Mouse (Mus musculus) CH12.LX (cell line): ENCODE measurements around the gene Dntt. TPM values are rescaled to one million over a fixed set of nuclear protein-coding genes. Genes with fewer than 3 reads are reported as not detected.

Experiments
- DNase-seq: peaks from one replicate; pipeline ENCODE4 v3.0.0-alpha.2; 2013; ENCODE audit errors: extremely low read depth
- H3K27ac ChIP-seq: 2 replicates; pipeline ENCODE4 v1.5.1; 2012; ENCODE audit warnings: low read depth, mild to moderate bottlenecking, control low read depth, moderate library complexity; ENCODE audit not compliant: insufficient read depth
- H3K27me3 ChIP-seq: replicated peaks from 2 replicates; pipeline ENCODE3; 2012; ENCODE audit warnings: inconsistent platforms
- H3K36me3 ChIP-seq, 2 experiments: replicated peaks in 1 of 2; 2 replicates each; pipeline versions ENCODE3 to v1.6.1; 2012; ENCODE audit warnings: inconsistent platforms in 1 of 2, low read length in 1 of 2, mild to moderate bottlenecking in 1 of 2, mixed read lengths in 1 of 2, moderate library complexity in 1 of 2; ENCODE audit not compliant: control insufficient read depth in 1 of 2, insufficient read depth in 1 of 2
- H3K4me1 ChIP-seq, 2 experiments: 2 replicates each; pipeline ENCODE4 v1.6.1; 2012; ENCODE audit warnings: inconsistent platforms in 1 of 2, moderate library complexity in 1 of 2; ENCODE audit not compliant: insufficient read depth in 2 of 2, control insufficient read depth in 1 of 2
- H3K4me2 ChIP-seq: 2 replicates; pipeline ENCODE4 v1.6.1; 2012; ENCODE audit warnings: low read depth, mild to moderate bottlenecking, control low read depth; ENCODE audit not compliant: poor library complexity, insufficient read depth, severe bottlenecking
- H3K4me3 ChIP-seq, 3 experiments: fragments of 150-350 bp in 1 of 3; sonication (generic) in 1 of 3; replicated peaks in 1 of 3; 2 replicates each; pipeline versions ENCODE3 to v1.5.1; 2011 to 2012; ENCODE audit warnings: low read depth in 2 of 3, low read length in 2 of 3, mild to moderate bottlenecking in 2 of 3, moderate library complexity in 2 of 3, control low read depth in 1 of 3, improper control_type of control experiment in 1 of 3, inconsistent platforms in 1 of 3, mixed read lengths in 1 of 3; ENCODE audit not compliant: poor library complexity in 1 of 3
- H3K79me2 ChIP-seq: replicated peaks from 2 replicates; pipeline ENCODE4 v1.6.1; 2012; ENCODE audit warnings: mild to moderate bottlenecking, moderate library complexity; ENCODE audit not compliant: control insufficient read depth, poor library complexity, insufficient read depth, severe bottlenecking; ENCODE audit errors: extremely low read depth
- H3K9ac ChIP-seq: 2 replicates; pipeline ENCODE4 v1.6.1; 2012; ENCODE audit warnings: low read depth, mild to moderate bottlenecking, control low read depth, moderate library complexity; ENCODE audit not compliant: insufficient read depth
- H3K9me3 ChIP-seq: replicated peaks from 2 replicates; pipeline ENCODE3; 2012; ENCODE audit warnings: low read length, inconsistent platforms, mixed read lengths
- CTCF ChIP-seq, 2 experiments: IDR thresholded peaks in 1 of 2; conservative IDR thresholded peaks in 1 of 2; 2 replicates each; pipeline ENCODE4 v1.5.1; 2011 to 2012; ENCODE audit warnings: low read depth in 2 of 2, low read length in 2 of 2, improper control_type of control experiment in 1 of 2, inconsistent platforms in 1 of 2, mild to moderate bottlenecking in 1 of 2, moderate library complexity in 1 of 2
- ETS1 ChIP-seq: conservative IDR thresholded peaks from 2 replicates; pipeline ENCODE4 v1.6.1; 2012; ENCODE audit warnings: low read depth, mild to moderate bottlenecking, inconsistent platforms, low read length, improper control_type of control experiment, moderate library complexity
- GABPA ChIP-seq: IDR thresholded peaks from 2 replicates; pipeline ENCODE4 v1.6.1; 2012; ENCODE audit warnings: low read depth, low read length, improper control_type of control experiment, inconsistent platforms; ENCODE audit not compliant: insufficient replicate concordance
- IRF4 ChIP-seq: IDR thresholded peaks from 2 replicates; pipeline ENCODE4 v1.6.1; 2014; ENCODE audit warnings: low read depth, mild to moderate bottlenecking, inconsistent platforms, low read length, improper control_type of control experiment
- JUN ChIP-seq: IDR thresholded peaks from 2 replicates; pipeline ENCODE4 v1.6.1; 2011; ENCODE audit warnings: low read depth, mild to moderate bottlenecking, low read length, improper control_type of control experiment, moderate library complexity; ENCODE audit not compliant: insufficient read depth
- JUND ChIP-seq: conservative IDR thresholded peaks from 2 replicates; pipeline ENCODE4 v1.6.1; 2011; ENCODE audit warnings: low read depth, low read length, improper control_type of control experiment
- KAT2A ChIP-seq: IDR thresholded peaks from 2 replicates; pipeline ENCODE4 v1.6.1; 2012; ENCODE audit warnings: low read length, improper control_type of control experiment, inconsistent platforms; ENCODE audit not compliant: insufficient replicate concordance
- MAFK ChIP-seq: IDR thresholded peaks from 2 replicates; pipeline ENCODE4 v1.6.1; 2011; ENCODE audit warnings: low read length, improper control_type of control experiment; ENCODE audit not compliant: insufficient replicate concordance
- MAX ChIP-seq: IDR thresholded peaks from 2 replicates; pipeline ENCODE4 v1.6.1; 2011; ENCODE audit warnings: low read length, improper control_type of control experiment
- MAZ ChIP-seq: IDR thresholded peaks from 2 replicates; pipeline ENCODE4 v1.6.1; 2012; ENCODE audit warnings: low read depth, mild to moderate bottlenecking, inconsistent platforms, low read length, improper control_type of control experiment, moderate library complexity
- MYC ChIP-seq: IDR thresholded peaks from 2 replicates; pipeline ENCODE4 v1.6.1; 2011; ENCODE audit warnings: low read depth, mild to moderate bottlenecking, improper control_type of control experiment, low read length
- POLR2AphosphoS2 ChIP-seq: IDR thresholded peaks from 2 replicates; pipeline ENCODE4 v1.6.1; 2011; ENCODE audit warnings: low read depth, low read length, improper control_type of control experiment
- RAD21 ChIP-seq: IDR thresholded peaks from 2 replicates; pipeline ENCODE4 v1.6.1; 2011; ENCODE audit warnings: low read depth, mild to moderate bottlenecking, low read length, improper control_type of control experiment, moderate library complexity
- RCOR1 ChIP-seq: conservative IDR thresholded peaks from 2 replicates; pipeline ENCODE4 v1.6.1; 2012; ENCODE audit warnings: low read depth, mild to moderate bottlenecking, inconsistent platforms, low read length, improper control_type of control experiment
- SIN3A ChIP-seq: IDR thresholded peaks from 2 replicates; pipeline ENCODE4 v1.6.1; 2012; ENCODE audit warnings: low read length, improper control_type of control experiment, inconsistent platforms
- SMC3 ChIP-seq: IDR thresholded peaks from 2 replicates; pipeline ENCODE4 v1.6.1; 2011; ENCODE audit warnings: low read depth, low read length, improper control_type of control experiment
- TBP ChIP-seq: conservative IDR thresholded peaks from 2 replicates; pipeline ENCODE4 v1.6.1; 2011; ENCODE audit warnings: low read depth, low read length, improper control_type of control experiment
- UBTF ChIP-seq: IDR thresholded peaks from 2 replicates; pipeline ENCODE4 v1.6.1; 2012; ENCODE audit warnings: low read depth, mild to moderate bottlenecking, inconsistent platforms, low read length, improper control_type of control experiment, moderate library complexity
- USF1 ChIP-seq: IDR thresholded peaks from 2 replicates; pipeline ENCODE4 v1.6.1; 2014; ENCODE audit warnings: low read depth, mild to moderate bottlenecking, inconsistent platforms, low read length, improper control_type of control experiment
- USF2 ChIP-seq: conservative IDR thresholded peaks from 2 replicates; pipeline ENCODE4 v1.6.1; 2011; ENCODE audit warnings: low read depth, low read length, improper control_type of control experiment
- ZC3H11A ChIP-seq: IDR thresholded peaks from 2 replicates; pipeline ENCODE4 v1.6.1; 2012; ENCODE audit warnings: low read depth, mild to moderate bottlenecking, inconsistent platforms, low read length, improper control_type of control experiment
- ZKSCAN1 ChIP-seq: IDR thresholded peaks from 2 replicates; pipeline ENCODE4 v1.6.1; 2012; ENCODE audit warnings: low read depth, inconsistent platforms, low read length, improper control_type of control experiment, borderline replicate concordance
- ZMIZ1 ChIP-seq: IDR thresholded peaks from 2 replicates; pipeline ENCODE4 v1.6.1; 2012; ENCODE audit warnings: low read depth, mild to moderate bottlenecking, inconsistent platforms, low read length, improper control_type of control experiment
- dilution Hi-C: fragments of 300-500 bp; cut with MboI; formaldehyde crosslinking; loops from 2 replicates; pipeline ENCODE4 v1.14.3; 2020; ENCODE audit warnings: low sequenced_read_pairs; ENCODE audit not compliant: extremely low pct_unique_long_range_greater_than_20kb, extremely low pct_ligation_motif_present
- in situ Hi-C: fragments of 300-500 bp; cut with MboI; formaldehyde crosslinking; loops from 3 replicates; pipeline ENCODE4 v1.14.3; 2019; ENCODE audit warnings: low sequenced_read_pairs, low pct_ligation_motif_present, low pct_unique_long_range_greater_than_20kb, mixed read lengths
- polyA plus RNA-seq: library from polyadenylated mRNA; unstranded; fragments of >175 nt; gene quantifications from 2 replicates; pipeline ENCODE4 v1.2.1, GENCODE M21; 2012; ENCODE audit warnings: low read depth; ENCODE audit not compliant: insufficient read length
- total RNA-seq, 2 experiments: library from RNA; depleted of rRNA; stranded (reverse); fragments of 300-350 nt in 1 of 2; fragments of >200 nt in 1 of 2; gene quantifications; 2 replicates each; pipeline ENCODE4 v1.2.3; 2012 to 2014

Dntt gene
- total and polyA plus RNA-seq, 3 experiments = 0.13 TPM; not detected in 2

DNA sequence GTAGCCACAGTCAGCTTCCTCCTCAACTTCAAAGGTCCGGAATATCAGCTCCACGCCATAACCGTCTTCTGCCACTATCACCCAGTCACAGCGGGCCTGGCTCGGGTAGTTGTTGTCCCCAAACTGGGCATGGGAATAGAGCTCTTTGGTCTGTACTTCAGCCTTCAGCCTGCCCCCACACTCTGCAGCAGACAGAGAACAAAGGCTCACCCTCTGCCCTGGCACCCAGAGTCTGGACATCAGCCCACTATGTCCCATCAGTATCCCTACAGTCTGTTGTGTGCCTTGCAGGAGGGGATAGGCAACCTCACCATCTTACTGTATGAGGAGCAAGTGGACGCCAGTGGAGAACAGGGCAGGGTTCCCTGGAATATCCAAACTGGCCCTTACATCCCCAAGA is 57.2 kb downstream of the Dntt start:
- DNase-seq = no peak
- TF ChIP-seq CTCF (conservative IDR thresholded peaks at IDR 0.05 in 1 of 2, IDR thresholded peaks at IDR 0.05 in 1 of 2; ENCODE audit: low read depth in 2 of 2, low read length in 2 of 2) (no peak), MAFK (no peak), USF2 (no peak), USF1 (no peak), RCOR1 (no peak), GABPA (no peak)
- Histone ChIP-seq H3K4me3 (no peak overlapping the region), H3K27me3 (no peaks in the 10 kb centered on the region), H3K9me3 (no peaks in the 10 kb centered on the region), H3K27ac (no peak overlapping the region), H3K79me2 (no peaks in the 10 kb centered on the region), H3K4me2 (no peak overlapping the region), H3K36me3 (no peaks in the 10 kb centered on the region), H3K9ac (no peak overlapping the region), H3K4me1 (peaks cover 5 to 8% of the 10 kb centered on the region in 2 experiments)
- in situ Hi-C loops (no loop called here), dilution Hi-C loops (no loop called here)

DNA sequence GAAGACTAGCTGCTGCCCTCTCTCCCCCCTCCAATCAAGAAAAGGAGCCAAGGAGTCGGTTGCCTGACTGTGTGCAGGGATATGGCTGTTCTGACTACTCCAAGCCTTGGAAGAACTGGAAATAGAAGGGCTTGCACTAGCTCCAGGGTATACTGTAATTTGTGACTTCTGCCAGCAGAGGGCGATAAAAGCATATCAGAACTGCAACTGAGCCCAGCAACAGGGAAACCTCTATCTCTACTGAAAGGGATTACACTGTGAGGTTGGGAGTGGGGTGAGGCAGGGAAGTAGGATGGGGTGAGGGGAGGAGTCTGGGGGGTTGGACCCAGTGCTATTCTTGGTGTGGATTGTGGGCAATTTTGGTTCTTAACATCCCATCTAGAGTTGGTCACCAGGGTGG is 57.6 kb downstream of the Dntt start:
- Histone ChIP-seq H3K27me3 (no peaks in the 10 kb centered on the region), H3K9ac (no peak overlapping the region), H3K27ac (no peak overlapping the region), H3K79me2 (no peaks in the 10 kb centered on the region), H3K9me3 (no peaks in the 10 kb centered on the region), H3K36me3 (no peaks in the 10 kb centered on the region), H3K4me1 (peaks cover 5 to 9% of the 10 kb centered on the region in 2 experiments), H3K4me3 (no peak overlapping the region), H3K4me2 (no peak overlapping the region)
- dilution Hi-C loops = no loop called here
- TF ChIP-seq JUND (no peak), SMC3 (peak; percentile 63), POLR2AphosphoS2 (no peak), CTCF (conservative IDR thresholded peaks at IDR 0.05 in 1 of 2, IDR thresholded peaks at IDR 0.05 in 1 of 2; ENCODE audit: low read depth in 2 of 2, low read length in 2 of 2) (peak; percentile 67 to 84), RAD21 (peak; percentile 82)
- DNase-seq = peak; percentile 75
- in situ Hi-C loops = no loop called here

DNA sequence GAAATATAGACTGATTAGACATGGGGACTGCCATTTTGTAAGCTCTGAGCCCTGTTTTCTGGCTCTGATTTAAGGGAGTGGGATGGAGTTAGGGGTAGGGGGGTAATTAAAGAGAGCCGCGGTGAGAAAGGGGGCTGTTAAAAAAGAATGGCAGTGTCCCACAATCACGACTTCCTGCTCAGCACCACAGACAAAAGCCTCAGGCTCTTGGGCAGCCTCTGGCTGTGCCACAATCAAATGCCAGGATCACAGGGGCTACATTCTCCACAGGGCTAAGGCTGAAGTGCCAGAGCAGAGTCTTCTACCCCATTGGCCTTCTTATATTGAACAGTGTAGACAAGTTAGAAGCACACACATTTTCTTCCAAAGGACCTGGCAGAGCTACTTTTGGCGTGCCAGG is 58.8 kb downstream of the Dntt start:
- Histone ChIP-seq H3K4me3 (no peak overlapping the region), H3K27me3 (no peaks in the 10 kb centered on the region), H3K9ac (no peak overlapping the region), H3K27ac (no peak overlapping the region), H3K36me3 (no peaks in the 10 kb centered on the region), H3K79me2 (no peaks in the 10 kb centered on the region), H3K4me1 (peaks cover 2 to 14% of the 10 kb centered on the region in 2 experiments; a peak in 2 of 4 replicates), H3K4me2 (no peak overlapping the region), H3K9me3 (no peaks in the 10 kb centered on the region)
- dilution Hi-C loops = no loop called here
- DNase-seq = no peak
- TF ChIP-seq SMC3 = no peak
- TF ChIP-seq UBTF = no peak
- no peak for TF ChIP-seq USF1
- no peak for TF ChIP-seq RCOR1
- TF ChIP-seq POLR2AphosphoS2 = no peak
- no peak for TF ChIP-seq RAD21
- TF ChIP-seq SIN3A = no peak
- TF ChIP-seq TBP = no peak
- no peak for TF ChIP-seq MAFK
- no peak for TF ChIP-seq CTCF (conservative IDR thresholded peaks at IDR 0.05 in 1 of 2, IDR thresholded peaks at IDR 0.05 in 1 of 2; ENCODE audit: low read depth in 2 of 2, low read length in 2 of 2)
- no peak for TF ChIP-seq MYC
- TF ChIP-seq ZKSCAN1 = no peak
- no peak for TF ChIP-seq MAX
- TF ChIP-seq JUN = no peak
- TF ChIP-seq ZC3H11A = no peak
- TF ChIP-seq MAZ = no peak
- TF ChIP-seq ETS1 = no peak
- no peak for TF ChIP-seq ZMIZ1
- TF ChIP-seq IRF4 = no peak
- TF ChIP-seq KAT2A = no peak
- in situ Hi-C loops = no loop called here
